Mouse (Mus musculus) neural tube, embryonic 11.5 days (tissue): ENCODE results near the gene Mgea5. TPM values are rescaled to one million over a fixed set of nuclear protein-coding genes. Genes with fewer than 3 reads are reported as not detected.

ENCODE experiments used
- ATAC-seq: fragments of 200-750 bp; cut with Nextera tagmentation; 2 replicates; pipeline ENCODE4 v1.8.0; 2017; ENCODE audit warnings: moderate number of reproducible peaks, mild to moderate bottlenecking, moderate TSS enrichment, moderate library complexity; ENCODE audit not compliant: insufficient read depth, low FRiP score, low TSS enrichment
- DNase-seq: peaks from one replicate; pipeline ENCODE4 v3.0.0-alpha.2; 2015; ENCODE audit warnings: low spot score
- H3K27ac ChIP-seq: fragments of 300-500 bp; sonication (generic); 2 replicates; pipeline ENCODE4 v1.5.1; 2014; ENCODE audit warnings: low read depth, mild to moderate bottlenecking, low read length
- H3K27me3 ChIP-seq: fragments of 300-500 bp; sonication (generic); 2 replicates; pipeline ENCODE4 v1.6.1; 2014; ENCODE audit warnings: mild to moderate bottlenecking, low read length, mixed read lengths; ENCODE audit not compliant: control insufficient read depth, insufficient read depth
- H3K36me3 ChIP-seq: fragments of 300-500 bp; sonication (generic); 2 replicates; pipeline ENCODE4 v1.6.1; 2014; ENCODE audit warnings: mild to moderate bottlenecking, low read length, moderate library complexity, mixed read lengths; ENCODE audit not compliant: control insufficient read depth, insufficient read depth
- H3K4me1 ChIP-seq: fragments of 300-500 bp; sonication (generic); 2 replicates; pipeline ENCODE4 v1.6.1; 2014; ENCODE audit warnings: low read length, mixed read lengths; ENCODE audit not compliant: control insufficient read depth, insufficient read depth
- H3K4me2 ChIP-seq: fragments of 300-500 bp; sonication (generic); 2 replicates; pipeline ENCODE4 v1.6.1; 2014; ENCODE audit warnings: low read depth, mild to moderate bottlenecking, moderate library complexity
- H3K4me3 ChIP-seq: fragments of 300-500 bp; sonication (generic); 2 replicates; pipeline ENCODE4 v1.5.1; 2014; ENCODE audit warnings: low read depth, low read length
- H3K9ac ChIP-seq: fragments of 300-500 bp; sonication (generic); 2 replicates; pipeline ENCODE4 v1.6.1; 2014; ENCODE audit warnings: mild to moderate bottlenecking, low read length
- H3K9me3 ChIP-seq: fragments of 300-500 bp; sonication (generic); 2 replicates; pipeline ENCODE4 v1.6.1; 2016; ENCODE audit warnings: low read length; ENCODE audit not compliant: control insufficient read depth
- WGBS: fragments of 180-500 bp; shearing (Covaris S2); extraction: QIAGEN DNeasy Blood & Tissue Kit; methylation state at CpG from one replicate; pipeline ENCODE4 v1.1.7; 2014; 5-methylcytosine and 5-hydroxymethylcytosine counted together
- polyA plus RNA-seq: library from polyadenylated mRNA; unstranded; fragments of >200 nt; fragmentation: Nextera tagmentation; extraction: Ambion mirVana; gene quantifications from 2 replicates; pipeline ENCODE4 v1.2.1, GENCODE M21; 2014

The Mgea5 gene
- polyA plus RNA-seq = 65.8 and 69.7 TPM in 2 replicates

DNA sequence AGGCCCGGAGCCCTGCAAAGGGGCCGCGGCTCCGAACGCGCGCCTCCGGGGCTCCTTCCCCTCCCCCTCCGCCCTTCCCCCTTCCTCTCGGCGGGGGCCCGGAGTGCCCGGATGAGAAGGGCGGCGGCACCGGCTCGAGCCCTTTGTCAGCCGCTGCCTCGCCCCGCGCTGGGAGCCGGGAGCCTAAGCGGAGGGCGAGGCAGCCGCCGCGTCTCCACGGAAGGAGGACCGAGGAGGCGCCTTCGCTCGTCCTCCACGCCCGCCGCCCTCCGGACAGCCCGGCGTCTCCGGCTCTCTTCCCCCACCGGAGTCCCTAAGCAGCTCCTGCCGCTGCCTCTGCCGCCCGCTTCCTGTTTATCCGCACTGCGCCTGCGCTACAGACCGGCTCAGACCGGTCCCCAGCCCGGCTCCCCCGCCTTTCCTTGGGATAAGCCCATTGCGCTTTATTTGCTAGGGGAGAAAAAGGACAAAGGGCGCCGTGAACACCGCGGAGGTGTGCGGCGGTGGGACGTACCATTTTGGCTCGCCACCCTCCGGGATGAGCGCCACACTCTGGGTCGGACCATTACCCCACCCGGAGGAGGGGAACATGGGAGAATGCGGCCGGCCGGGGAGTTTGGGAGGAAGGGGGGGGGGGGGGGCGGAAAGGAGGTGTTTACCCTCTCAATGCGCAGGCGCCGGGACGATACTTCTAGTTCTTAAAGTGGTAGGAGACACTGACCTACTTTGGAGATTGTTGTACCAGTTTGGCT lies at the start of gene Mgea5:
Gene Mgea5, minus strand, starts transcription at position 657 of the 752 bp plus-strand sequence.
- Histone ChIP-seq H3K9ac (peak within 1 kb of the TSS; percentile 98), H3K4me3 (peak within 1 kb of the TSS; percentile 100), H3K4me2 (peak within 1 kb of the TSS; percentile 73), H3K9me3 (no peaks in the 10 kb centered on the region), H3K27me3 (no peaks in the 10 kb centered on the region), H3K4me1 (peaks cover 9% of the 10 kb centered on the region), H3K27ac (peak within 1 kb of the TSS; percentile 99), H3K36me3 (0 out of 2 replicates have a peak, but pooled peaks cover 6% of the 10 kb centered on the region)
- DNase-seq (peak; percentile 98), ATAC-seq (peak; percentile 97)
- WGBS = 0% methylated on average over 47 of the region's 71 CpGs

DNA sequence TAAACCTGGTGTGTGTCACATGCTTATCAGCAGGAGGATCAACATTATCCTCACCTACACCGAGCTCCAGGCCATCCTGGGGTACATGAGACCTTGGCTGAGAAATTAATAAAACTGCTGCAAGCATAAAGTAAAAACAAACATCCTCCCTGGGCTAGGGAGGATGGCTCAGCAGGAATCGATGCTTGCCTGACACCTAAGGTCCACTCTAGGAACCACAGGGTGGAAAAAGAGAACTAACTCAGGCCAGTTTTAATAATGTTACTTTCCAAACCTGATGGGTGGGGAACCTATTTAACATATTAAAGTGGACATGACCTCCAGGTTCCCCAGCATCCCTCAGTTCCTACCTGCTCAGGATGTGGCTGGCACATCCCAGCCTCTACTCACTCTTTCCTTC lies 47.0 kb upstream of the Mgea5 start:
- Histone ChIP-seq H3K4me3 (no peak overlapping the region), H3K9ac (no peak overlapping the region), H3K36me3 (no peaks in the 10 kb centered on the region), H3K27me3 (no peaks in the 10 kb centered on the region), H3K27ac (no peak overlapping the region), H3K4me2 (no peak overlapping the region), H3K4me1 (no peaks in the 10 kb centered on the region), H3K9me3 (no peaks in the 10 kb centered on the region)
- ATAC-seq (no peak), DNase-seq (no peak)
- WGBS = 60% methylated on average over 2 of the region's 2 CpGs

DNA sequence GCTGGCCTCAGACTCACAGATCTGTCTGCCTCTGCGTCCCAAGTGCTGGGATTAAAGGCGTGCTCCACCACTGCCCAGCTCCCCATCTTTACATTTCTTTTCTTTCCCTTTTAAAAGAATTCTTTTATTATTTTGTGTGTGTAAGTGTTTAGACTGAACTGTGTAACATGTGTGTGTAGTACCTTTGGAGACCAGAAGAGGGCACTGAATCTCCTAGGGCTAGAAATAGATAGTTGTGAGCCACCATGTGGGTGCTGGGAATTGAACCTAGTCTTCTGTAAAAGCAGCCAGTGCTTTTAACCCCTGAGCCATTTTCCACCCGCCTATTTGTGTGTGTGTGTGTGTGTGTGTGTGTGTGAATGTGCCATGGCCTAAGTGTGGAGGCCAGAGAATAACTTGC lies 44.1 kb upstream of the Mgea5 start:
- no peaks in the 10 kb centered on the region for H3K36me3 ChIP-seq
- H3K9ac ChIP-seq = no peak overlapping the region
- H3K4me2 ChIP-seq = no peak overlapping the region
- no peak for ATAC-seq
- DNase-seq = no peak
- no peaks in the 10 kb centered on the region for H3K9me3 ChIP-seq
- H3K27ac ChIP-seq = no peak overlapping the region
- WGBS = 92% methylated on average over 3 of the region's 3 CpGs
- no peak overlapping the region for H3K4me3 ChIP-seq
- H3K4me1 ChIP-seq = no peaks in the 10 kb centered on the region
- H3K27me3 ChIP-seq = no peaks in the 10 kb centered on the region

DNA sequence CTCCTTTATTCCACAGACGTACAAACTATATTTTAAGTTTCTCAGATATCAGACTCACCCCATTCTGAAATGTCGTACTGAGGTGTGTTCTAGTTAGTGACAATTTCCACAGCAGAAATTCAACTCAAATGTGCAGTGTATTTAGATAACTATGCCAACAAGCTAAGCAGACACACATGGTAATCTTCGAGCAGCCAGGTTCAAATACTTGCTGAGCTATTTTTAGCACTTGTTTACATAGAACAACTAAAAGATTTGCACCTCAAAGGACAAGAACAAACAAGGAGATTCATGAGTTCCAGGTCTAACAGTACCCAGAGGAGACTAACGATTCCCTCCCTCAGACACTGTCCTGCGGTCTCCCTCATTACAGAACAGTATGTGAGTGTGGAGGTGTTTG lies 43.5 kb upstream of the Mgea5 start:
- H3K4me3 ChIP-seq = no peak overlapping the region
- ATAC-seq (no peak), DNase-seq (no peak)
- no peak overlapping the region for H3K27ac ChIP-seq
- no peaks in the 10 kb centered on the region for H3K36me3 ChIP-seq
- no peaks in the 10 kb centered on the region for H3K9me3 ChIP-seq
- H3K4me2 ChIP-seq = no peak overlapping the region
- H3K27me3 ChIP-seq = no peaks in the 10 kb centered on the region
- H3K4me1 ChIP-seq = no peaks in the 10 kb centered on the region
- WGBS = 91% methylated on average over 5 of the region's 5 CpGs
- H3K9ac ChIP-seq = no peak overlapping the region

DNA sequence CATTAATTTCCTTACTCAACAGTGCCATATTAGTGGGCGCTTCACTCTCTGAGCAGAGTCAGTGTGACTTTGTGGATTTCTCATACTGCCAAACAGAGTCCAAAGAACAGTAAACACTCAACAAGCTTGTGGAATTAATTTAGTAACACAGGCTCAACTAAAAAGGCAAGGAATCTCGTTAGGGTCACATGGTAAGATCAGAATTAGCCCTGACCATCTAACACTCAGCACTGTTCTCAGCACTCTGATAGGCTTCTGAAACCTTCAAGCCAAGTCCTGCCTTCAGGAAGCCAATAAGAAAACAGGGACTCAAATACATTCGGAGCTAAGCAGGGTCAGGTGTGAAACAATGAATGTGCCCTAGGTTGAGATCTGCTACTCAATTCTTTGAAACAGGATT lies 42.5 kb upstream of the Mgea5 start:
- DNase-seq (no peak), ATAC-seq (no peak)
- 88% methylated on average over 3 of the region's 3 CpGs for WGBS

DNA sequence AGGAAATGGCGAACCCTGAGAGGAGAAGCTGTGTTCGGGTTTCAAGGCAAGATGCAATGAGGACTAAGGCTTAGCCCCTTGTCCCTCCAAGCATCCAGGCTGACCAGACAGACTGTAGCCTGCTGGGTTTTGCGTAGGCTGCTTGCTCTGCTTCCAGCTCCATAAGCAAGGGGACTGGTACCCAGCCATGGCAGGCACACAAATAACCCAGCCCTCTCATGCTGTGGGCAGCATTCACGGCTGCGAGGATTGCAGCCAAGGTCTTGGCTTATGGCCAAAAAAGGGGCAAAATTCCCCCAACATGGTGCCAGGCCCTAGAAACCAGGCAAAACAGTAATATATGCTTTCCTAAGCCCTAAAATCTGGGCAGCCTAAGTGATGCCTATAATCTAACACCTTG lies 38.2 kb upstream of the Mgea5 start:
- no peak overlapping the region for H3K9ac ChIP-seq
- H3K4me3 ChIP-seq = no peak overlapping the region
- H3K27ac ChIP-seq = no peak overlapping the region
- H3K9me3 ChIP-seq = no peaks in the 10 kb centered on the region
- no peak overlapping the region for H3K4me2 ChIP-seq
- ATAC-seq (no peak), DNase-seq (no peak)
- 82% methylated on average over 5 of the region's 5 CpGs for WGBS
- H3K4me1 ChIP-seq = no peaks in the 10 kb centered on the region
- no peaks in the 10 kb centered on the region for H3K36me3 ChIP-seq
- H3K27me3 ChIP-seq = no peaks in the 10 kb centered on the region

More for the DNA sequence above, 42.5 kb upstream of the Mgea5 start:
- H3K4me2 ChIP-seq = no peak overlapping the region
- H3K27ac ChIP-seq = no peak overlapping the region
- H3K36me3 ChIP-seq = no peaks in the 10 kb centered on the region
- no peak overlapping the region for H3K9ac ChIP-seq
- H3K27me3 ChIP-seq = no peaks in the 10 kb centered on the region
- H3K9me3 ChIP-seq = no peaks in the 10 kb centered on the region
- no peak overlapping the region for H3K4me3 ChIP-seq
- no peaks in the 10 kb centered on the region for H3K4me1 ChIP-seq

DNA sequence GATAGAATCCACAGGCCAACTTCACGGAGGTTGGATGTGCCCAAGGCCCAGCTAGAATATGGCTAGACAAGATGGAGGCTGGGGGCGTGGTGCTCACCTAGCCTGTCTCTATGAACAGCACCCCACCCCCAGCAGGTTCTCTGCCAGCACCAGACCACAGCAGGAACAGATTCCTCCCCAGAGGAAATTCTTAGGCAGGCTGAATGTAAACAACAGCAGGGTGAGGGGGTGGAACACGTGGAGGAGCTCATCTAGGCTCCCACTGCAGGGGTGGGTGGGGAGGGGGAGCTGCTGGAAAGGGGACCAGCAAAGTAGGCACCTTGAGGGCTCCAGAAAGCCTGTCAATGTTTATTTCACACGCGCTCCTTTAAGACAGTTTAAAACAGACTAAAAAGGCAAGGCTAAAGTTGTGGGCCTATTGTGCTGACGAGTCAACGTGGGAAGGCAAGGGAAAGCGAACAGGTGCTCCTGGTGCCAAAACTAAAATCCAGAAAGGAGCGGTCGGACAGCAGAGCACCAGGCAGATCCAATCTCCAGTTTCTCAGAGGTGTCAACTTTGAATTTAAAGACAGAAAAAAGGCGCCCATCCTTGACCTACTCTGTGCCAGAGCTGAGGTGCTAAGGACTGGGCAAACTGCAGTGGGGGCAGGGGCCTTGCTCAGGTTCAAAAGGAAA lies 34.3 kb upstream of the Mgea5 start:
- no peaks in the 10 kb centered on the region for H3K36me3 ChIP-seq
- peaks cover 7% of the 10 kb centered on the region; the same call in 1 of the 2 replicates for H3K27me3 ChIP-seq
- peaks cover 9% of the 10 kb centered on the region for H3K4me1 ChIP-seq
- no peak overlapping the region for H3K27ac ChIP-seq
- no peak overlapping the region for H3K4me3 ChIP-seq
- WGBS = 76% methylated on average over 11 of the region's 11 CpGs
- no peak overlapping the region for H3K4me2 ChIP-seq
- no peak for DNase-seq
- H3K9me3 ChIP-seq = no peaks in the 10 kb centered on the region
- no peak overlapping the region for H3K9ac ChIP-seq
- ATAC-seq = no peak

DNA sequence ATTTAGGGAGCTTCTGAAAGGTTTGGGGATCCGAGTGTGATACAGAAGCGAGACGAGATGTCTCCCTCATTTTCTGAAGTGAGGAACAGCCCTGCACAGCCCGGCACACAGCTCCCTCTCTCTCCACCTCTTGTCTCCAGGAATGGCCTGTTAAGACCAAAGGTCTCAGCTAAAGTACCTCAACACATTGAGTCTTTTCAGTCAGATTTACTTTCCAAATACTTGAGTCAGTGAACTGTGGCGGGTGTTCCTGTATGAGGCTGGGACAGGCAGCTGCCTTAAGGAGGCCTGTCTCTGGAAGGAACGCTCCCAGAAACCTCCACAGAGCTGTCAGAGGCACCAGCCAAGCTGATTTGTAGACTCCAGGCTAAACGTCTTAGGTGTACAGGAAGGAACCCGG lies 33.1 kb upstream of the Mgea5 start:
- no peak overlapping the region for H3K4me3 ChIP-seq
- no peak for ATAC-seq
- H3K9ac ChIP-seq = no peak overlapping the region
- H3K4me1 ChIP-seq = peaks cover 14% of the 10 kb centered on the region
- H3K9me3 ChIP-seq = no peaks in the 10 kb centered on the region
- H3K36me3 ChIP-seq = no peaks in the 10 kb centered on the region
- no peak overlapping the region for H3K27ac ChIP-seq
- no peak for DNase-seq
- WGBS = 14% methylated on average over 8 of the region's 8 CpGs
- H3K27me3 ChIP-seq = peaks cover 7% of the 10 kb centered on the region; the same call in 1 of the 2 replicates
- no peak overlapping the region for H3K4me2 ChIP-seq
